Mouse (Mus musculus): Measurements from ENCODE around the gene Cdc26.

DNA sequence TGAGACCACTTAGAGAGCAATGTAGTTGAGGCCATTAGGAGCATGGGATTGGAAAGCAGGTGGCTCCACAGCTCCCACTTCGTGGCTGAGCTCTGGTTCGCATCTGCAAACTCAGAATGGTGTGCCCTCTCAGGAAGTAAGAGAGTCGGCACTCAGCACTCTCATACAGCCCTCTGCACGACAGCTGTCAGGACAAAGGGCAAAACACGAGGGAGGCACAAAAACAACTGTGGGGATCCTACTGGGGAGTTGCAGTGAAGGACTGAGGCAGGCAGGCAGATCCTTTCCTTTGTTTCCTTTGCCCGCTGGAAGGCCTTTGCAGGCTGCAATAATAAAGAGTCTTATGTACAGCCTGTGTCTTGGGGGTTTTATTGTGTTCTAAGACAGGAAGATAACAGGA, 15.0 kb downstream of the Cdc26 start:
- TF ChIP-seq CTCF (IDR thresholded peaks at IDR 0.05; ENCODE audit: low read depth), result no peak
- no peak for TF ChIP-seq EP300 (optimal IDR thresholded peaks at IDR 0.05)
